ENCODE assay signal across 8 mouse cellular contexts in genomic region chr1:155086416-155086815, GRCm38 (mm10). TPM values are rescaled to one million over a fixed set of nuclear protein-coding genes. Genes with fewer than 3 reads are reported as not detected.
DNase-seq lines count a peak whose midpoint lies in the region; ATAC-seq and TF ChIP-seq lines count a peak whose summit lies in the region.

No protein-coding gene starts in this region.

- H3K4me1 ChIP-seq in embryonic fibroblast, embryonic 13.5 days (ENCODE audit: control insufficient read depth, insufficient read depth, low read length): peaks cover 27% of the 10 kb centered on the region
- peaks cover 65% of the 10 kb centered on the region for H3K4me1 ChIP-seq in kidney, embryonic 16.5 days (ENCODE audit: insufficient read depth, low read length)

- no peak for TF ChIP-seq POLR2A in embryonic fibroblast, embryonic 13.5 days (IDR thresholded peaks at IDR 0.05; ENCODE audit: low read depth, low read length)

- H3K36me3 ChIP-seq in kidney, embryonic 16.5 days (ENCODE audit: insufficient read depth, low read length): no peaks in the 10 kb centered on the region

- no peak overlapping the region for H3K9ac ChIP-seq in kidney, embryonic 16.5 days (replicated peaks; ENCODE audit: low read length)

- no peak overlapping the region for H3K4me3 ChIP-seq in left cerebral cortex, adult 2 months
- no peak overlapping the region for H3K4me3 ChIP-seq in embryonic fibroblast, embryonic 13.5 days (ENCODE audit: insufficient read depth, low read length)
- no peak overlapping the region for H3K4me3 ChIP-seq in kidney, embryonic 16.5 days (ENCODE audit: low read length)

- no peak for TF ChIP-seq CTCF in left cerebral cortex, adult 2 months (IDR thresholded peaks at IDR 0.05)
- TF ChIP-seq CTCF in embryonic fibroblast, embryonic 13.5 days (IDR thresholded peaks at IDR 0.05; ENCODE audit: borderline replicate concordance, insufficient read depth, low read length): no peak

- H3K27ac ChIP-seq in left cerebral cortex, adult 2 months: peak overlapping the region; percentile 88
- H3K27ac ChIP-seq in embryonic fibroblast, embryonic 13.5 days (ENCODE audit: insufficient read depth, low read length): peak overlapping the region; percentile 47; the same call in 1 of the 2 replicates
- H3K27ac ChIP-seq in kidney, embryonic 16.5 days (ENCODE audit: low read length): peak overlapping the region; percentile 59; the same call in 1 of the 2 replicates

- H3K9me3 ChIP-seq in kidney, embryonic 16.5 days (ENCODE audit: low read length): no peaks in the 10 kb centered on the region

- intact Hi-C loops in left cerebral cortex, adult 2 months (cut with DNase I): loop anchor here (2.0 kb wide), 1 partner anchor 58 kb away; no protein-coding TSS in a partner anchor

- DNase-seq in left cerebral cortex, adult 2 months (ENCODE audit: extremely low spot score in 1 of 2, low spot score in 2 of 2): no peak
- DNase-seq in left cerebral cortex, adult 8-10 months (ENCODE audit: low spot score in 2 of 2): no peak
- peak; percentile 48 for DNase-seq in retina, postnatal 1 day
- DNase-seq in embryo, embryonic 11 days: no peak
- no peak for DNase-seq in thymus, postnatal 0 days (ENCODE audit: low spot score)
- DNase-seq in layer of hippocampus, adult 18-20 months (ENCODE audit: low spot score in 2 of 2): no peak

- H3K27me3 ChIP-seq in kidney, embryonic 16.5 days (ENCODE audit: insufficient read depth, low read length): no peaks in the 10 kb centered on the region

- H3K4me2 ChIP-seq in kidney, embryonic 16.5 days (replicated peaks; ENCODE audit: low read depth, low read length): no peak overlapping the region

- WGBS in kidney, embryonic 16.5 days: 22% methylated on average over 7 of the region's 7 CpGs

- ATAC-seq in kidney, embryonic 16.5 days (ENCODE audit: low FRiP score, low TSS enrichment): no peak

RNA-seq across cellular contexts. Expression of gene Ier5, which starts 13.0 kb away (rescaled TPM):
- 10 to 100 TPM; 60.4 to 75.1 TPM for total RNA-seq in left cerebral cortex, adult 2 months (2021)
- total RNA-seq in left cerebral cortex, adult 8-10 months (2022): 10 to 100 TPM; 43.5 to 50.4 (median 47.5) TPM
- polyA plus RNA-seq in embryonic fibroblast, embryonic 13.5 days (2011; ENCODE audit: insufficient read length, low read depth, missing spikeins): 37.2 and 48.4 TPM in 2 replicates
- 4.4 and 5.3 TPM in 2 replicates for polyA plus RNA-seq in kidney, embryonic 16.5 days (2015; fragmentation: Nextera tagmentation; extraction: Ambion mirVana)
- polyA plus RNA-seq in thymus, postnatal 0 days (2015; fragmentation: Nextera tagmentation; extraction: Ambion mirVana): 6.4 and 10.8 TPM in 2 replicates
- 10 to 100 TPM; 32.3 to 36.2 TPM for total RNA-seq in layer of hippocampus, adult 18-20 months (2021)
